Mouse (Mus musculus): ENCODE measurements around the gene Dpysl5.

GRCm38 (mm10) chr5:30700361-30701000 lies 10.9 kb upstream of the Dpysl5 start:
- TF ChIP-seq CTCF (IDR thresholded peaks at IDR 0.05; ENCODE audit: control insufficient read depth, insufficient read depth, insufficient replicate concordance, low read depth, low read length) (no peak), POLR2A (IDR thresholded peaks at IDR 0.05; ENCODE audit: control insufficient read depth, low read depth, low read length) (no peak)
